Mouse (Mus musculus): ENCODE measurements around the gene Lat2. TPM values are rescaled to one million over a fixed set of nuclear protein-coding genes. Genes with fewer than 3 reads are reported as not detected.

Lat2 gene
- polyA plus RNA-seq, 1 experiment from 2014 or later, result 1.3 TPM

DNA sequence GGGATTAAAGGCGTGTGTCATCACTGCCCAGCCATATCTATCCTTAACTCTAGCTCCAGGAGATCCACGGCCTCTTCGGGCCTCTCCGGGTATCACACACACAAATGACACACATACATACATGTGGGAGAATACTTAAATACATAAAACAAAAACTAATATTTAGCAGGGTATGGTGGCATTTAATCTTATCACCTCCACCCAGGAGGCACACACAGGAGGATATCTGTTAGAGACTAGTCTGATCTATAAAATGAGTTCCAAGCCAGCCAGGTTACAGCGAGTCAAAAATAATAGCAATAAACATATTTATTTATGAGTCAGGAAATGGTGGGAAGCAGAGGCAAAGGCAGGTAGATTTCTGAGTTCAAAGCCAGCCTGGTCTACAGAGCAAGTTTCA, 39.0 kb downstream of the Lat2 start:
- Histone ChIP-seq H3K4me1 (ENCODE audit: control insufficient read depth, insufficient read depth, low read length) (peaks cover 4% of the 10 kb centered on the region), H3K9me3 (ENCODE audit: control insufficient read depth, low read length) (no peaks in the 10 kb centered on the region), H3K9ac (ENCODE audit: low read length) (no peak overlapping the region), H3K4me3 (ENCODE audit: low read depth, low read length) (no peak overlapping the region), H3K36me3 (ENCODE audit: control insufficient read depth, insufficient read depth, low read length) (no peaks in the 10 kb centered on the region), H3K27me3 (ENCODE audit: control insufficient read depth, insufficient read depth, low read length) (no peaks in the 10 kb centered on the region), H3K4me2 (ENCODE audit: low read depth, severe bottlenecking) (no peak overlapping the region), H3K27ac (replicated peaks; ENCODE audit: low read depth, low read length) (no peak overlapping the region)
- WGBS, result 96% methylated on average over 5 of the region's 5 CpGs
- ATAC-seq (ENCODE audit: insufficient number of reproducible peaks, low FRiP score, low TSS enrichment, low read depth) (no peak), DNase-seq (ENCODE audit: low spot score) (no peak)

DNA sequence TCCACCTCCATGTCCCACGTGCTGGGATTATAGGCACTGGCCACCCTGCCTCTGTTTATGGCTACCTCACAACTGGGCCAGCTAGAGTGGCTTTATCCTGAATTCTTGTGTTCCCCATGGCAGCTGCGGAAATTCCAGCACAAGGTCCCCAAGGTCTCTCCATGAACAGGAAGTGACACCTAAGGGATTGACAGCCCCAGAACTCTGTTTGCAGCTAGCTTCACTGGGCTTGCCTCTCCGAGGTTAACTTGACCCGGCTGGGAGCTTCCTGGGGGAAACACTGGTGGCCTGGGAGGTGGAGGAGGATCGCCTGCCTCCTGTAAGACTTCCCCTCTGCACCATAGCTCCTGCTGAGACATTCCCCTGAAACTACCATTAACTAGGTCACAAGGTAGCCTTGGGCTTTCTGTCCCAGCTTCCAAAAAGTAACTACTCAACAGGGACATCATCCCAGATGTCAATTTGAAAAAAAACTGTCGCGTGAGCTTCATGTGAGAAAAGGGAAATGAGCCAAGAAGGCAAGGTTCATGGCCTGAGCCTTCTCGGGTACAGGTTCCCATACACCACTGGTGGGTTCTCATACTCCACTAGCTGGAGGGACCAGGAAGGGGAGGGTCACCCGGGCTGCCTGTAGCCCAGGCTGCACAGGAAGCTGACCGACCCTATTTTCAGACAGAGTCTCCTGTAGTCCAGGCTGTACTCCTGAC, 42.2 kb downstream of the Lat2 start:
- Histone ChIP-seq H3K36me3 (ENCODE audit: control insufficient read depth, insufficient read depth, low read length) (no peaks in the 10 kb centered on the region), H3K9ac (ENCODE audit: low read length) (peak overlapping the region; percentile 58; the same call in 1 of the 2 replicates)

DNA sequence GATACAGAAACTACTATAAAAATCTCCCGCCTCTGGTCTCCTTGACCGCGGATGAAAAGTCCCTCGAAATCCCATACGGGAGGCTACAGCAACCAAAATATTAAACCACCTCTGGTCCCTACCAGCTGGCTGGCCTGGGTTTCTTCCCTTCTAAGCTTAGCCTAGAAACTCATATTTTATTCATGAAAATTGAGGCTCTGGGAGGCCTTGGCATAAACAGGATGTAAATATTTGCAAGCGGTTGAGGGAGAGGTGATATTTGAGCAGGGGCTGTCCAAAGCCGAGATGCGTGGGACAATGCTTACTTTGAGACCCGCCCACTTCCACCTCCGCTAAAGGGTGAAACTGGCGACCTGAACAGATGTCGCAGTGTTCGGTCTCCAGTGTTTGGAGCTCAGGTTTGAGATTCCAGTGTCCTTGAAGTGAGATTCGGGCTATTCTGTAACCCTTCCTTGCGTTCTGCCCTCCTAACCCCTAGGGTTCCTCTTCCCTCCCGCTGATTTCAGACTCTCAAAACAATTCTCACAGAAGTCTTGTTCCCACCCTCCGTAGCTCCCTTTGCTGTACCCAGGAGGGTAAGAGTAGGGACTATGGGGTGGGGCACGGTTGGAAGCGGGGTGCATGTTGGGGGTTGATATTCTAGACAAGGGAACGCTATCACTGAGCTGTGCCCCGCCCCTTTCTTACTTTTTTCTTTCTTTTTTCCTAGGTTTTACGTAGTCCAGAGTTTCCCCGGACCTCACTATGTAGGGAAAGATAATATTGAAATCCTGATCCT, 42.9 kb downstream of the Lat2 start:
- DNase-seq (ENCODE audit: low spot score), result peak; percentile 76
- 2% methylated on average over 23 of the region's 23 CpGs for WGBS

More for the DNA sequence above, 42.2 kb downstream of the Lat2 start:
- H3K27ac ChIP-seq (replicated peaks; ENCODE audit: low read depth, low read length), result peak overlapping the region; percentile 64; the same call in 1 of the 2 replicates
- H3K4me1 ChIP-seq (ENCODE audit: control insufficient read depth, insufficient read depth, low read length), result peaks cover 6% of the 10 kb centered on the region
- H3K4me3 ChIP-seq (ENCODE audit: low read depth, low read length), result peak overlapping the region; percentile 37; the same call in 1 of the 2 replicates
- H3K4me2 ChIP-seq (ENCODE audit: low read depth, severe bottlenecking), result peak overlapping the region; percentile 67
- DNase-seq (ENCODE audit: low spot score), result no peak
- H3K9me3 ChIP-seq (ENCODE audit: control insufficient read depth, low read length), result no peaks in the 10 kb centered on the region
- WGBS, result 32% methylated on average over 10 of the region's 10 CpGs
- peak; percentile 4; the same call in 1 of the 2 replicates for ATAC-seq (ENCODE audit: insufficient number of reproducible peaks, low FRiP score, low TSS enrichment, low read depth)
- H3K27me3 ChIP-seq (ENCODE audit: control insufficient read depth, insufficient read depth, low read length), result no peaks in the 10 kb centered on the region

DNA sequence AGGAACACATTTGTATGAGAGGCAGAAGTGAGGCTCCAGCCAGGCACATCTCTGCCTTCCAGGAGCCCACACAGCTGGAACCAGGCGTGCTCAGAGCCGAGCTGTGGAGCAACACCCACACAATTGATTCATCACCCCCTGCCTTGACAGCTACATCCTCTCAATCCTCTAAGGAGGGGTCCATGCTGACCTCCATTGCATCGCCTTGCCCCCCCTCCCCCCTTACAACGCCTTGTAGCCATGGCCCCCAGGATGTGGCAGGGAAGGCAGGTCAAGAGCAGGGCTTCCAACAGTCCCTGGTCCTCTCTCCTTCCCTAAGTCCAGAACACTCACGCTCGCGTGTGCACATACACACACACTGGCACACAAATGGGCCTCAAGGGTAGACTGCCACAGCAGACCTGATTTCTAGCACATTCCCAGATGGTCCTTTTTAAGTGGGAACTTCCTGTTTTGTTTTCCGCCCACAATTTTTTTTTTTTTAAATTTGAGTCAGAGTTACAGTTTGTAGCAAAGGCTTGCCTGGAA, 45.8 kb downstream of the Lat2 start:
- DNase-seq (ENCODE audit: low spot score) (no peak), ATAC-seq (ENCODE audit: insufficient number of reproducible peaks, low FRiP score, low TSS enrichment, low read depth) (no peak)
- Histone ChIP-seq H3K9ac (ENCODE audit: low read length) (no peak overlapping the region), H3K9me3 (ENCODE audit: control insufficient read depth, low read length) (no peaks in the 10 kb centered on the region), H3K4me1 (ENCODE audit: control insufficient read depth, insufficient read depth, low read length) (peaks cover 6% of the 10 kb centered on the region), H3K27ac (replicated peaks; ENCODE audit: low read depth, low read length) (0 out of 2 replicates have a peak overlapping the region, but pooled peaks have one; percentile 4), H3K4me2 (ENCODE audit: low read depth, severe bottlenecking) (no peak overlapping the region), H3K4me3 (ENCODE audit: low read depth, low read length) (no peak overlapping the region), H3K36me3 (ENCODE audit: control insufficient read depth, insufficient read depth, low read length) (no peaks in the 10 kb centered on the region), H3K27me3 (ENCODE audit: control insufficient read depth, insufficient read depth, low read length) (no peaks in the 10 kb centered on the region)
- 36% methylated on average over 8 of the region's 8 CpGs for WGBS

More for the DNA sequence above, 42.9 kb downstream of the Lat2 start:
- H3K9ac ChIP-seq (ENCODE audit: low read length), result peak overlapping the region; percentile 58
- H3K4me2 ChIP-seq (ENCODE audit: low read depth, severe bottlenecking), result peak overlapping the region; percentile 67
- peak; percentile 63; the same call in 1 of the 2 replicates for ATAC-seq (ENCODE audit: insufficient number of reproducible peaks, low FRiP score, low TSS enrichment, low read depth)
- no peaks in the 10 kb centered on the region for H3K9me3 ChIP-seq (ENCODE audit: control insufficient read depth, low read length)
- peaks cover 6% of the 10 kb centered on the region for H3K4me1 ChIP-seq (ENCODE audit: control insufficient read depth, insufficient read depth, low read length)
- H3K4me3 ChIP-seq (ENCODE audit: low read depth, low read length), result peak overlapping the region; percentile 37
- peak overlapping the region; percentile 64 for H3K27ac ChIP-seq (replicated peaks; ENCODE audit: low read depth, low read length)
- no peaks in the 10 kb centered on the region for H3K36me3 ChIP-seq (ENCODE audit: control insufficient read depth, insufficient read depth, low read length)
- no peaks in the 10 kb centered on the region for H3K27me3 ChIP-seq (ENCODE audit: control insufficient read depth, insufficient read depth, low read length)

DNA sequence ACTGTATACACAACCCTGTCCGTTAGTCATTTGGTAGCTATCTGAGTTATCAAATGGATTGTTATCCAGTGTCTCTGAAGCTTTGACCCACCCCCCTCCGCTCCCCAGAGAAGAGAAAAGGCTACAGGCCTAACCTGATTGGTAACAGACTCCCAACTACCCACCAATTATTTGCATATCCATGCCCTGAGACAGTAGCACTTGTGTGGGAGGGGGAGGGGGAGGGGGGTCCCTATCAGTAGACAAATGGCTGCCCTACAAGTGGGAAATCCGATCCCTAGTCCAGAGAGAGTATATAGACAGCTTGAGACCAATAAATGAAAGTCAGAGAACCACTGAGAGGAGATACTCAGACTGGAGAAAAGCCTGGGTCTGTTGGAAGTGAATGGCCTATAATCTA, 46.8 kb downstream of the Lat2 start:
- DNase-seq (ENCODE audit: low spot score) (no peak), ATAC-seq (ENCODE audit: insufficient number of reproducible peaks, low FRiP score, low TSS enrichment, low read depth) (no peak)
- Histone ChIP-seq H3K4me3 (ENCODE audit: low read depth, low read length) (no peak overlapping the region), H3K4me1 (ENCODE audit: control insufficient read depth, insufficient read depth, low read length) (peaks cover 6% of the 10 kb centered on the region), H3K9ac (ENCODE audit: low read length) (no peak overlapping the region), H3K27ac (replicated peaks; ENCODE audit: low read depth, low read length) (no peak overlapping the region), H3K36me3 (ENCODE audit: control insufficient read depth, insufficient read depth, low read length) (no peaks in the 10 kb centered on the region), H3K27me3 (ENCODE audit: control insufficient read depth, insufficient read depth, low read length) (no peaks in the 10 kb centered on the region), H3K4me2 (ENCODE audit: low read depth, severe bottlenecking) (no peak overlapping the region), H3K9me3 (ENCODE audit: control insufficient read depth, low read length) (no peaks in the 10 kb centered on the region)
- WGBS, result 68% methylated on average over 3 of the region's 3 CpGs

DNA sequence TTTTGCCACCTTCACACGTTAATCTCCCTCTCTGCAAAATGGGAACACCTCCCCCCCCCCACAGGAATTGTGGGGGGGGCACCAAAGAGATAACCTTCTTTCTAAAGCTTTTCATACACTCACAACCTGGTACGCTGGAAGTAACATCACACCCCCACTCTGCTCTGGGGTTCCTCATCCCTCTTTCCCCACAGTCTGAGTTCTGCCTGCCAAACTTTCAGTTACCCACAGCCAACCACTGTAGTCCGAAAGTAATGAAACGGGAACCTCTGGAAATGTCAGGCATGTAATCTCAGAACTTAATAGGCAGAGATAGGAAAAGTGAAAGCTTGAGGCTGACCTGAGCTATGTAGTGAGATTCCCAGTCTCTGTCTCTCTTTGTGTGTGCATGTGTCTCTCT, 47.4 kb downstream of the Lat2 start:
- DNase-seq (ENCODE audit: low spot score) (no peak), ATAC-seq (ENCODE audit: insufficient number of reproducible peaks, low FRiP score, low TSS enrichment, low read depth) (no peak)
- H3K4me3 ChIP-seq (ENCODE audit: low read depth, low read length), result no peak overlapping the region
- no peaks in the 10 kb centered on the region for H3K27me3 ChIP-seq (ENCODE audit: control insufficient read depth, insufficient read depth, low read length)
- H3K27ac ChIP-seq (replicated peaks; ENCODE audit: low read depth, low read length), result no peak overlapping the region
- H3K4me1 ChIP-seq (ENCODE audit: control insufficient read depth, insufficient read depth, low read length), result peaks cover 3% of the 10 kb centered on the region
- H3K4me2 ChIP-seq (ENCODE audit: low read depth, severe bottlenecking), result no peak overlapping the region
- no peak overlapping the region for H3K9ac ChIP-seq (ENCODE audit: low read length)
- no peaks in the 10 kb centered on the region for H3K9me3 ChIP-seq (ENCODE audit: control insufficient read depth, low read length)
- no peaks in the 10 kb centered on the region for H3K36me3 ChIP-seq (ENCODE audit: control insufficient read depth, insufficient read depth, low read length)
- 87% methylated on average over 4 of the region's 4 CpGs for WGBS

DNA sequence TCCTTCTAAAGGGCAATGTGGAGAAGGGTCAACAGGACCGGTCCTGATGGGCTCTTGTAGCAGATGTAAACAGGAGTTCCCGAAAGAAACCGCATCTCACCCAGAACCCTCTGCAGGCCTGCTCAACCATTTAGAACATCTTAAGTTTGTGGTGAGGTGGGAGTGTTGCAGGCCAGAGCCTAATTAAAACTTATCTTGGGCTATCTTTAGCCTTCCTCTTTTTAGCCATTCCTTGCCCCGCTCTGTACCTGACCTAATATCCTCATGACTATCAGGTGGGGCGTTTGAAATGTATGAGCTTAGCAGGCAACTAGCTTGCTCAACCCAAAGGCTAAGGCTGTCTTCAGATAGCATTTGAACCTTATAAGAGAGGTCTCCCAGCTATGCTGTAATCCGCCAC, 49.1 kb downstream of the Lat2 start:
- H3K27me3 ChIP-seq (ENCODE audit: control insufficient read depth, insufficient read depth, low read length), result no peaks in the 10 kb centered on the region
- no peaks in the 10 kb centered on the region for H3K9me3 ChIP-seq (ENCODE audit: control insufficient read depth, low read length)
- no peak overlapping the region for H3K4me2 ChIP-seq (ENCODE audit: low read depth, severe bottlenecking)
- H3K27ac ChIP-seq (replicated peaks; ENCODE audit: low read depth, low read length), result no peak overlapping the region
- ATAC-seq (ENCODE audit: insufficient number of reproducible peaks, low FRiP score, low TSS enrichment, low read depth) (no peak), DNase-seq (ENCODE audit: low spot score) (no peak)
- H3K9ac ChIP-seq (ENCODE audit: low read length), result no peak overlapping the region
- no peak overlapping the region for H3K4me3 ChIP-seq (ENCODE audit: low read depth, low read length)
- peaks cover 3% of the 10 kb centered on the region; the same call in 1 of the 2 replicates for H3K4me1 ChIP-seq (ENCODE audit: control insufficient read depth, insufficient read depth, low read length)
- H3K36me3 ChIP-seq (ENCODE audit: control insufficient read depth, insufficient read depth, low read length), result no peaks in the 10 kb centered on the region
- 85% methylated on average over 6 of the region's 6 CpGs for WGBS

DNA sequence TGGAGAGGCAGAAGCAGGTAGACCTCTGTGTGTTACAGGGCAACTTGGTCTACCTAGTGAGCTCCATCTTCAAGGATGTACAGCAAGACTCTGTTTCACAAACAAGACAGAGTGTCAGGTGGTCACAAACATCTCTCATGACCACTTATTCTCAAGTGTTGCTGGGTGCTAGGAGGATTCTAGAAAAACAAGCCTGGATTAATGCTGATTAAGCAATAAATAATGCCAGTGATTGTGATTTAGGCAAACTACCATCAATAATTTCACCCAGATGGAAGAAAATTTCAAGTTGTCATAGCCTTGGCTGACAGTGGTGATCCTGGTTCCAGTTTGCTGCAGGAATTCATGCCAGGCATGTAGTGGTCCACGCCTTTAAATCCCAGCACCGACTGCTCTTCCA, 50.6 kb downstream of the Lat2 start:
- no peak overlapping the region for H3K4me3 ChIP-seq (ENCODE audit: low read depth, low read length)
- WGBS, result 98% methylated on average over 2 of the region's 2 CpGs
- no peak overlapping the region for H3K27ac ChIP-seq (replicated peaks; ENCODE audit: low read depth, low read length)
- no peaks in the 10 kb centered on the region for H3K27me3 ChIP-seq (ENCODE audit: control insufficient read depth, insufficient read depth, low read length)
- no peaks in the 10 kb centered on the region for H3K36me3 ChIP-seq (ENCODE audit: control insufficient read depth, insufficient read depth, low read length)
- H3K4me1 ChIP-seq (ENCODE audit: control insufficient read depth, insufficient read depth, low read length), result peaks cover 3% of the 10 kb centered on the region; the same call in 1 of the 2 replicates
- H3K9ac ChIP-seq (ENCODE audit: low read length), result no peak overlapping the region
- no peak overlapping the region for H3K4me2 ChIP-seq (ENCODE audit: low read depth, severe bottlenecking)
- ATAC-seq (ENCODE audit: insufficient number of reproducible peaks, low FRiP score, low TSS enrichment, low read depth) (no peak), DNase-seq (ENCODE audit: low spot score) (no peak)
- no peaks in the 10 kb centered on the region for H3K9me3 ChIP-seq (ENCODE audit: control insufficient read depth, low read length)
